Mouse (Mus musculus): ENCODE data around the gene Gpc6. TPM values are rescaled to one million over a fixed set of nuclear protein-coding genes. Genes with fewer than 3 reads are reported as not detected.

Gene Gpc6
- 2.3 and 2.8 TPM in 2 replicates for polyA plus RNA-seq (2015; fragmentation: Nextera tagmentation; extraction: Ambion mirVana)

- peak; percentile 5 for DNase-seq (ENCODE audit: low spot score)
Observed at GRCm38 (mm10) chr14:116924876-116925601, at the start of gene Gpc6. Gene Gpc6, plus strand, starts transcription at chr14:116925315.

GRCm38 (mm10) chr14:116882480-116883044 is 42.6 kb upstream of the Gpc6 start:
- no peak for DNase-seq (ENCODE audit: low spot score)

- DNase-seq (ENCODE audit: low spot score), result no peak
Observed at GRCm38 (mm10) chr14:116894316-116894715, 30.8 kb upstream of the Gpc6 start.

- no peak for DNase-seq (ENCODE audit: low spot score)
Observed at GRCm38 (mm10) chr14:116897971-116898370, 27.1 kb upstream of the Gpc6 start.

- no peak for DNase-seq (ENCODE audit: low spot score)
Observed at GRCm38 (mm10) chr14:116911768-116912167, 13.3 kb upstream of the Gpc6 start.

GRCm38 (mm10) chr14:116916874-116917273 is 8.2 kb upstream of the Gpc6 start:
- DNase-seq (ENCODE audit: low spot score), result no peak

- DNase-seq (ENCODE audit: low spot score), result no peak
Observed at GRCm38 (mm10) chr14:116924266-116924665, 849 bp upstream of the Gpc6 start.

GRCm38 (mm10) chr14:116925691-116926403 is 732 bp downstream of the Gpc6 start:
- DNase-seq (ENCODE audit: low spot score), result no peak

- no peak for DNase-seq (ENCODE audit: low spot score)
Observed at GRCm38 (mm10) chr14:116926404-116927171, 1.5 kb downstream of the Gpc6 start.

GRCm38 (mm10) chr14:116927341-116928315 is 2.5 kb downstream of the Gpc6 start:
- DNase-seq (ENCODE audit: low spot score), result no peak

GRCm38 (mm10) chr14:116928395-116928794 is 3.3 kb downstream of the Gpc6 start:
- no peak for DNase-seq (ENCODE audit: low spot score)

GRCm38 (mm10) chr14:116928796-116929529 is 3.8 kb downstream of the Gpc6 start:
- DNase-seq (ENCODE audit: low spot score), result no peak

- DNase-seq (ENCODE audit: low spot score), result no peak
Observed at GRCm38 (mm10) chr14:116933825-116934224, 8.7 kb downstream of the Gpc6 start.

GRCm38 (mm10) chr14:116937910-116938560 is 12.9 kb downstream of the Gpc6 start:
- DNase-seq (ENCODE audit: low spot score), result no peak

GRCm38 (mm10) chr14:116938735-116939134 is 13.6 kb downstream of the Gpc6 start:
- DNase-seq (ENCODE audit: low spot score), result no peak

GRCm38 (mm10) chr14:116939561-116939960 is 14.4 kb downstream of the Gpc6 start:
- no peak for DNase-seq (ENCODE audit: low spot score)

- DNase-seq (ENCODE audit: low spot score), result no peak
Observed at GRCm38 (mm10) chr14:116941772-116942171, 16.7 kb downstream of the Gpc6 start.

GRCm38 (mm10) chr14:116943751-116944150 is 18.6 kb downstream of the Gpc6 start:
- DNase-seq (ENCODE audit: low spot score), result no peak

- no peak for DNase-seq (ENCODE audit: low spot score)
Observed at GRCm38 (mm10) chr14:116945975-116946374, 20.9 kb downstream of the Gpc6 start.
